Mouse (Mus musculus) layer of hippocampus, postnatal 25 days (tissue): ENCODE data around the gene Ror1. TPM values are rescaled to one million over a fixed set of nuclear protein-coding genes. Genes with fewer than 3 reads are reported as not detected.

Source experiments
- DNase-seq, 2 experiments: peaks; one replicate each; pipeline ENCODE4 v3.0.0; 2022; ENCODE audit warnings: mixed read lengths in 2 of 2, low spot score in 1 of 2; ENCODE audit errors: extremely low spot score in 1 of 2
- total RNA-seq, 2 experiments: library from RNA; stranded (reverse); gene quantifications; 2 replicates each; pipeline ENCODE4 v1.2.3; 2021

The Ror1 gene
- total RNA-seq, 2 experiments from 2014 or later: 4.1 to 4.6 TPM

GRCm38 (mm10) chr4:100244250-100244649 is 148.7 kb downstream of the Ror1 start:
- no peak for DNase-seq

DNA sequence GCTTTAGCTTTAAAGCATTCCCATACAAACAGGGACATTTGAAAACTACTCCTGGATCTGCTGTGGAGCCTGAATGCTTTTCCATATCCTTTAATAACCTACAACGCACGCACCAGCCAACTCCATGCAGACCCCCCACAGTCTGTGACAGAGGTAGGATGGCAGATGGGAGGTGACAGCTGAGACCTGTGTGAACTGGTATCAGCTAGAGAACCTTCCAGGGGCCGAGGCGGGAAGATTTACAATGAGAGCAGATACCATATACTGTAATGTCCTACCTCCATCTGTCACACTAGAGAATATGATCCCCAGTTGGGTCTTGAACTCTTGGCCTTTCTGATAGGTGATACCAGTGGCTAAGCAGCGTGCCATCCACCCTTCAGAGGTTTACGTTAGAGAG is 149.1 kb downstream of the Ror1 start:
- DNase-seq: no peak

DNA sequence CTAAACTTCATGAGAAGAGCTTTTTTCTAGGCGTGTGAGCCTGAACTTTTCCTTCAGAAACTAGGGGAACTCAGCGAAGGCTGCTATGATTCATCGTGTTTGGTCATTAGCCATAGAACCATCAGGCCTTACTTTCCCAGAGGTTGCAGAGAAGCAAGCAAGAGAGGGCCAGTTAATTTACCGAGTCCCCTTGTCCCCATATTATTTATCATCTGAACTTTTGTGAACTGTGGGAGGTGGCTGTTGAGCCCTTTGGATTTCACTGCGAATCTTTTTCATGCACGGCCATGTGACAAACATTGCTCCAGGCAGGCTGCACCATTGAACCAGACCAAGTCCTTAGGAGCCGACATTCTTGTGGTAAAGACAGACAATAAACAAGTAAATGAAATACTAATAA is 152.2 kb downstream of the Ror1 start:
- DNase-seq: no peak

DNA sequence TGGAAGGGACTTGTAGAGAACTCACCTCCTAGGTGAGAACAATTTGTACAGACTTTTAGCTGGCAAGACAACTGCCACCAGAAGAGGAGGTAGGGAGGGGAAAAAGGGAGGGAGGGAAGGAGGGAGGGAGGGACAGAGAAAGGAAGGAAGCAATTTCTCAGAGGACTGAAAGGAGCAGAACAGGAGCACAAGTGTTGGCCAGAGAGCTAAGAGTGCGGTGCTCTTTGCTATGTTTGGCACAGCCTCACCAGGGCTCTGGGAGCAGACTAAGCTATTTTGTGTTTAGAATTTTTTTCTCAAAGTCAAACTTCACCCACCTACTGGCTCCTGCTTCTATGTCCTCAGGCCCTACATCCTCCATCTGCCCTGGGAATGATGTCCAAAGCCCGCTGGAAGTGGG is 152.7 kb downstream of the Ror1 start:
- DNase-seq: no peak

- DNase-seq: no peak
Observed at GRCm38 (mm10) chr4:100251270-100251669, 155.7 kb downstream of the Ror1 start.

DNA sequence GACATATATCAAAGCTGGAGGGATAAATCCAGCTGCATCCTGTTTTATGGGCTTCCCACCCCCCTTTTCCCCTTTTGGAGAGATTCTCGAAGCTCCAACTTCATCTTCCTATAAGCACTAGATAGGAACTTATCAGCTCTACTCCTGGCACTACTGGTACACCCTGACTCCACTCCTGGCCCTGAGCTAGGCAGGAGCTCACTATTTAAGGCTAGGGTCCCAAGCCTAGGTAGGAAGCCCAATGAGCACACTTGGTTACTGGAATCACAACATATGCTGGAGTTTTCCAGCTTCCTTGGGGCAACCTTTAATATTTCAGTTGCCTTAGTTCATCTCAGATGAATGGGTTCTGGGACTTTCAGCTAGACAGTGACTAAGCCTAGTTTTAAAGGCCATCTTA is 156.5 kb downstream of the Ror1 start:
- DNase-seq: no peak

DNA sequence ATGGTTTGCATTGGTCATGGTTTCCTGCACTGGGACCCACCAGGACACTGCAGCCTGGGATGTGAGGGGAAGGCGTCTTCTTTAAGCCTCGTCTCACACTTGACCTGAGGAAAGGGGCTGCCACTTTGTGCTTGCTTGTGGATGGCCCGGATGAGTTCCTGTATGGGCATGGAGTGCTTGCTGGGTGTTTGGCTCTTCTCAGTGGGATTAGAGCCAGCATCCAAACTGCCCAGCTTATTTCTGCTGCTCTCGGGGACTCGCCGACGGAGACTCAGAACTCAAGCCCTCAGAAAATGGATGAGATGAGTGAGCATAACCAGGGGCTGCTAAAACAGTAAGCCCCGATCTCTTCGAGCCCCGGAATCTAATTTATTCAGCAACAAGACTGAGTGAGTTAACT is 157.1 kb downstream of the Ror1 start:
- DNase-seq: no peak

- DNase-seq: no peak
Observed at GRCm38 (mm10) chr4:100253401-100253800, 157.8 kb downstream of the Ror1 start.

DNA sequence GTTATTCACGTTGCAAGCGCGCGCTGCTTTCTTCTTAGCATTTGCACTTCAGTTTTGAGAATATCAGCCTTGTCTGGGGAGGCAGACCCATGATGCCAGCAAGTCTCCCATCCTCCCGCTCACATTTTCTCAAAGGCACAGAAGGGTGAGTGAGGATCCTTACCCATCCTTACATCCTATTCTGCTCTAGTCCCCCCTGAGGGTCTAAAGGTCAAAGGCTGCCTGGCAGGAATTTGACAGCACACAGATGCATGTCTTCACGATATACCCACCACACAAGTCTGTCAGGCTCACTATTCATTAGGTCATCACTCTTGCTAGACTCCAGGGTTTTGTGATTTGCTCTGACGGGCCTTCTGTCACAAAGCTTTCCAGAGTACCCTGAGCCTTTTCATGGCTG is 158.2 kb downstream of the Ror1 start:
- DNase-seq: no peak

- DNase-seq: no peak
Observed at GRCm38 (mm10) chr4:100258462-100258861, 162.9 kb downstream of the Ror1 start.

DNA sequence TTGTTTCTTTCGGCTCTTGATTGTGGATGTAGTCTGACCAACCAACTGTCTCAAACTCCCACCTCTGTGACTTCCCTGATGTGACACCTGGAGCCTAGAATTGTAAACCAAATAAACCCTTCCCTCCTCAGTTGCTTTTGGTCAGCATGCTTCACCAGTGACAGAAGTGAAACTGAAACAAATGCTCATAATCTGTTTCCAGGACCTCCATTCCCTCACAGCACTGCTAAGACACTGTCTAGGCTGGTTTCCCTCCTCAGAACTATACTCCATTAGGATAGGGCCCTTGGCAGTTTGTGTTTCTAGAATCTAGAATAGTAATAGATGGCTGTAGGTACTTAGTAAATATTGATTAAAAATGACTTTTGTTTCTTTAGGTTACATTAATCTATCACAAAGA is 168.3 kb downstream of the Ror1 start:
- no peak for DNase-seq

DNA sequence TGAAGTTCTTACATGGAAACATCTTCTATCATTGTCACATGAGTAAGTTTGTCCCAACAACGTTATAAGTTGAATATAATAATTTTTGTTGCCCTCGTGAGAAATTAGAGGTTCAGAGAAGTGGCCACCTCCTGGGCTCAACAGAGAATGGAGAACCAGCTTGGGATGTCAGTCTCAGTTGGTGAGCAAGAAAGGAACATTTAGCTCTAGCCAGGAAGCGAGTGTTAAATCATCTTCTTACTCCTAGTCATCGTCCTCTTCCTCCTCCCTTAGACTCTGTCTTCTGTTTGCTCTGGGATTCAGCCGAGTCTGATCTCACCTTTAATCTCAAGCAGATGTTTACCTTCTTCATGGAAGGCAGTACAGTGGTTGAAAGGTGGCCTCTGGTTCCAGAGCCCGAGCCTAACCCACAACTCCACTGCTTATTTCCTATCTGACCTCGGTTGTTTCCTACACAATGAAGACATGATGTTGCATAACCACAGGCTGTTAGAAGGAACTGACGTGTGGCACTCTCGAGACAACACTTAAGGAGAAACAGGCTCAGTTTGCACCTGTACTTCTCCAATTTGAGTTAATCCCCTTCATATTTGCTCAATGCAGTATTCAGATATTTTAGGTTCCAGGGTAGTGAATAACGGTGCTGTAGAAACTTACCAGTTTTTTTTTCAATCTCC is 175.6 kb downstream of the Ror1 start:
- no peak for DNase-seq

- DNase-seq: no peak
Observed at GRCm38 (mm10) chr4:100271736-100272127, 176.1 kb downstream of the Ror1 start.

GRCm38 (mm10) chr4:100273356-100273755 is 177.8 kb downstream of the Ror1 start:
- DNase-seq: no peak

GRCm38 (mm10) chr4:100273807-100274480 is 178.4 kb downstream of the Ror1 start:
- no peak for DNase-seq

GRCm38 (mm10) chr4:100276482-100276881 is 180.9 kb downstream of the Ror1 start:
- DNase-seq: no peak

GRCm38 (mm10) chr4:100276970-100277369 is 181.4 kb downstream of the Ror1 start:
- no peak for DNase-seq

- no peak for DNase-seq
Observed at GRCm38 (mm10) chr4:100283171-100283880, 187.7 kb downstream of the Ror1 start.

DNA sequence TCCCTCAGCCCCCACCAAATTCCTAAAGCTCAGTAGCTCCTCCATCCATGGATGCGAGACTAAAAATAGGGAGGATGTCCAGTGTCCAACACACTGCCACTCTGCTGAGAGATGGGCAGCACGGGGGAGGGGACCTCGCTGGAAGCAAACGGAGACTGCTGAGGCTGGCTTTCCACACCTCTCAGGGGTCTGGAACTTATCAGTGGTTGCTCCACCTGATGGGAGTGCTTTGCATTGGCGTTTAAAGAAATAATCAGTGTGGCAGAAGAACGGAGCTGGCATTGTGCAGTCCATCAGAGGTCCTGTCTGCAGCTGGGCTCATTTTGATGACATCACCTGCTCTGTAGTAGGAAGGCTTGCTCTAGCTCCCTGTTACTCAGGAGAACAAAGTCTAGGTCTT is 188.9 kb downstream of the Ror1 start:
- no peak for DNase-seq

DNA sequence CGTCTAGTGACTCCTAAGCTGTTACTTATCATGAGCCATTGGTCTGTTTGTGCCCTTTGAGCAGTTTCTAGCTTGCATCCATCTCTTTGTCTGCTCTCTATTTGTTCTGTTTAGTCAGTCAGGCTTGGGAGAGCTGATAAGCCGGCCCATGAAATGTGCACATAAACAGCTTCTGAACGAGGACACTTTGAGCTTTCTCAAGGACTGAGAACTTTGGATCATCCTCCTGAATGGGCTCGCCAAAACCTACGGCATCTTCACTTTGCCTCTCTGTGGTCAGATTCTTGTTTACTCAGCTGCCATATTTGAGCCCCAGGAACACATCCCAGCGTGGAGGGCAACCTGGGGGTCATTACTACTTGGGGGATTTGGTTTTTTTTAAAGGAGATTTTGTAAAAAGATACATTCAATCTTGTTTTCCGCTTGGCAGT is 190.5 kb downstream of the Ror1 start:
- DNase-seq: no peak

GRCm38 (mm10) chr4:100286800-100287199 is 191.2 kb downstream of the Ror1 start:
- no peak for DNase-seq

GRCm38 (mm10) chr4:100287829-100288228 is 192.2 kb downstream of the Ror1 start:
- no peak for DNase-seq
